Mouse (Mus musculus) granulocyte monocyte progenitor cell, adult 5-6 weeks (primary cell): Measurements from ENCODE around the gene Adamtsl1. TPM values are rescaled to one million over a fixed set of nuclear protein-coding genes. Genes with fewer than 3 reads are reported as not detected.

Experiments
- ATAC-seq: replicated peaks from 2 replicates; pipeline ENCODE4 v1.8.0; 2016; ENCODE audit warnings: mild to moderate bottlenecking, moderate TSS enrichment, inconsistent platforms; ENCODE audit not compliant: poor library complexity, severe bottlenecking
- total RNA-seq, 2 experiments: library from RNA; stranded (forward) in 1 of 2; stranded (reverse) in 1 of 2; fragments of 200-712, 200-1000 nt in 1 of 2; fragments of >200 nt in 1 of 2; fragmentation: Nextera tagmentation in 1 of 2; gene quantifications; 2 replicates each; pipeline ENCODE4 v1.2.3; 2014 to 2017

The Adamtsl1 gene
- total RNA-seq, 2 experiments from 2014 or later, result not detected

DNA sequence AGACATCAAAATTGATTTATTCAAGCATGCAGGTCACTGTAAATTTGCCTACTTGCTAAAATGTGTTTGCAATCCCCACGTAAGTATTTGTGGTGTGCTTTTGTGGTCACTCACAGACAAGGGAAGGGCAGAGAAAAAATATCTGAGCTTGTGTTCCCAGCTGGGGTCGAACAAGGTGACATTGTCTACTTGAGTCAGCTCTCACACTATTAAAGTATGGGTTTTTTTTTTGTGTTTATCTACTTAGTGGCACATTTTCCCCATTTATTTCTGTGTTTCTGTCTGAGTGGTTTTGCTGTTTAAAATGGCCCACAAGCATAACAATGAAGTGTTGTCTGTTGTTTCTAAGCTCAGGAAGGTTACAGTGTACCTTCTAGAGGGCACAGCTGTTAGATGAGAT, 612.7 kb downstream of the Adamtsl1 start:
- ATAC-seq, result no peak

DNA sequence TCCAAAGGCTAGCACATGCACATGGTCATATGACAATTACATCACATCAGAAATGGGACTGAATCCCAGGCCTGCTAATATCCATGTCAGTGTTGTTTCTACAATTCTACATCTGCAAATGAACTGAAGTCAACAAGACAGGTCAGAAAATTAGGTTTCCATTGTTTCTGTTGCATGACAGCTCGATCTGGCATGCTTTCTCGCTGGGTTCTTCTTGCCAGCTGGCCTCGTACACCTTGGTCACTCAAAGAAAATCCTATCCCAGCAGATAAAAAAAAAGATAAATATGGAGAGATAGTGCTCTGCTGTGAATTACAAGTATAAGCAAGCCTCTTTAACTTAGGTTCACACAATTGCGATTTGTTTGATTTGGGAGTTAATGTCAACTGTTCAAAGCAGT, 644.6 kb downstream of the Adamtsl1 start:
- no peak for ATAC-seq

- no peak for ATAC-seq
Observed at GRCm38 (mm10) chr4:86159362-86159761, 645.4 kb downstream of the Adamtsl1 start.

DNA sequence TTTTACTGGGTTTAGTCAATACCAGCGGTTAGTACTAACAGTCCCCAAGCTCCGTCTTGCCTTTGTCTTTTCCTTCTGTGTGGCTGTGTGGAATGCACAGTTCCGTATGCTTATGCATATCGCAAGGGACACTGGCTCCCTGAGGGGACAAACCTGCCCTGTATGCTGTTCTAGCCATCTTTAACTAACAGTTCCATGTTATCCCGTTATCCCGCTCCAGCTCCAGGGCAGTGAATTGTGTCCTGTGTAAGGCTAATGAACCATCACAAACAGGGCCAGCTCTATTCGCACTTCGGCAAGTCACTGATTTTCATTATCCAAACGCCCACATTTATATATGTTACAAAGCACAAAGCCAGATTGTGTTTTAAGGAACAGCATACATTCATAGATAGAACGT, 656.8 kb downstream of the Adamtsl1 start:
- ATAC-seq, result no peak

- ATAC-seq, result no peak
Observed at GRCm38 (mm10) chr4:86171461-86171860, 657.5 kb downstream of the Adamtsl1 start.

GRCm38 (mm10) chr4:86177471-86177870, 663.5 kb downstream of the Adamtsl1 start:
- ATAC-seq, result no peak

GRCm38 (mm10) chr4:86178116-86178515, 664.1 kb downstream of the Adamtsl1 start:
- ATAC-seq, result no peak

DNA sequence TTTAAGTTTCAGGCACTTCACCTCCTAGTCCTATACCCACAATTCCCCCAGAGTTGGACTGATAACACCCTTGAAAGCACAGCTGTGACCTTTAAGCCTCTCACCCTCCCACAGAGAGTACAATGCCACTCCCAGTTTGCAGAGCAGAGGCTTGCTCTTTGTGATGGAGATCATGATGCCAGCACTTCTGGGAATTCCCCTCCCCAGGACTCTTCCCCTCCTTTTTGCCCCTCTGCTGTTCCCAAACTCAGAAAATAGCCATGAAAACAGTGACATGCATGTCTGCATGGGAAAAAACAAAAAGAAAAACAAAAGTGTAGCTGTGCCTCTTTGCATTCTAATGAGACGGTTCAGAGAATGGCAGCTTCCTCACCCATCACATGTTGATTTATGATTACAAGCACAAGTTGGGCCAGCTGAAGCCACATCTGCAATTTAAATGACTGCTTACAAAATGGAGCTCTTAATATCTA, 669.8 kb downstream of the Adamtsl1 start:
- no peak for ATAC-seq

- no peak for ATAC-seq
Observed at GRCm38 (mm10) chr4:86189853-86190252, 675.9 kb downstream of the Adamtsl1 start.

GRCm38 (mm10) chr4:86191195-86191594, 677.2 kb downstream of the Adamtsl1 start:
- no peak for ATAC-seq

- no peak for ATAC-seq
Observed at GRCm38 (mm10) chr4:86201766-86202165, 687.8 kb downstream of the Adamtsl1 start.

DNA sequence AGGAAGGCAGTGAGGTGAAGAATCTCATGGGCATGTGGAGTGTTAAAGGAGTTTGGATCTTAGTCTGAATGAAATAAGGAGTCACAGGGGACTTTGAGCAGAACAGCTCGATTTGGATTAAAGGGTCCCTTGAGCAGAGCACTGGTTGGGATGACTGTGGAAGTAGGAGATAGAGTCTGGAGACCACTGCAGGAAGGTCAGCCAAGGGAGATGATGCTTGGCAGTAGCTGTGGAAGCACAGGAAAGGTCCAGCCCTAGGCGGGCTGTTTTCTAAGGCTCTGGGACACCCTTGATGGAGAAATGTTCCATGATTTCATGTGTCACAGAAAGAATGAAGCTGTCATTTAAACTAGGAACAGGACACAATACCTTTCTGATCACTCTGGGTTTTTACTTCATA, 689.3 kb downstream of the Adamtsl1 start:
- no peak for ATAC-seq

DNA sequence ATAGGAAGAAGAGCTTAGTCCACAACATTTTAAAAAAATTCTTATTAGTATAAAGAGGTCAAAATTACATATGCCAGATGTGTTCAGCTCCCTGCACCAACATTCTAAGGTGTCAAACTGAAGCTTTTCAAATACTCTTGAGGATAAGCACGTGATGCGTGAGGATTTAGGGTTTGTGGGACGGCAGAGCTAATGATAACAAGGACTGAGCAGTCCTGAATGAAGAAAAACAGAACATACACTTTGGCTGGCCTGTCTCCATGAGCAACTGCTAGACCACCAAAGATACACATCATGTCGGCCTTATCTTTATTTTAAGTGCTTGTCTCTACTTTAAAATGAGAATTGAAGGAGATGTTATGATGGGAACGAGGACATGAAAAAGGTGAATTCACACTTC, 710.9 kb downstream of the Adamtsl1 start:
- ATAC-seq, result no peak

- ATAC-seq, result no peak
Observed at GRCm38 (mm10) chr4:86227096-86227495, 713.1 kb downstream of the Adamtsl1 start.

DNA sequence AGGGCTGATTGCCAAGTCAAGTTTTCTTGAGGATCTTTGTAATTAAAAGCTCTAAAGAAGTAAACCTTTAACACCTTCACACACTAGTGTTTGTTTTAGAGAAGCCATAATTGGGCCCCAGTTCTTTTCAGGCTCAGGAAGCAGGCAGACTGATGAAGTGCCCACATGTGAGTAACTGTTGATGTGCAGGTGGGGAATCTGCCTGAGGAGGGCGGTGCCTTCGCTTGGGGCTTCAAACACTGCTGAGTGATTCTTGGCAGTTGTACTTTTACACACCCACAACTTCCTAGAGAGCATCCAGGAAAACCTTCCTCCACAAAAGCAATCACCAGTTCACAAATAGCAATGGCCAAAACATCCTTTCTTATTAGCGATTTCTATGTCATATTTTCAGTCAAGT, 719.2 kb downstream of the Adamtsl1 start:
- ATAC-seq, result no peak

DNA sequence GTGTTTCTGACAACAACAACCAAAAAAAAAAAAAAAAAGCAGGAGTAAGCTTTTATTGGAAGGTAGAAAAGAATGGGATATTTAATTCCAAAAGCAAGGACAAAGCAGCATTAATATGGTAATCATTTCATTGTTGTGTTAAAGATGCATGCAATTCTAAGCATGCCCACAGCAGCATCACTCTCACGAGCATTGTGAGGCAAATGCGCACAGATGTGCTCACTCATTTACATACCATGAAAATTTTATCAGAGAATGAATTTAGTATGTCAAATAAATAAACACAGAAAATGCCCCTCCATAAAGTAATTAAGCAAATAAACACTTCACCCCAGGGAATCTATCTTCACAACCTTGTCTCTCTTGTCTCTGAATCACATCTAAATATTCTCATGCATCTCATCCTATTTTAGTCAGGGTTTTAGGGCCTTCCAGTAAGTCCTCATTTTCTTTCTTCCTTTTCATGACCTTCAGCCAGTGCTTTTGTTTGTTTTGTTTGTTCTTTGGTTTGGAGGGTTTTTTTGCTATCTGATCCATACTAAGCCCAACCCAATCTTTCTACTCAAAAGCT, 728.0 kb downstream of the Adamtsl1 start:
- no peak for ATAC-seq

DNA sequence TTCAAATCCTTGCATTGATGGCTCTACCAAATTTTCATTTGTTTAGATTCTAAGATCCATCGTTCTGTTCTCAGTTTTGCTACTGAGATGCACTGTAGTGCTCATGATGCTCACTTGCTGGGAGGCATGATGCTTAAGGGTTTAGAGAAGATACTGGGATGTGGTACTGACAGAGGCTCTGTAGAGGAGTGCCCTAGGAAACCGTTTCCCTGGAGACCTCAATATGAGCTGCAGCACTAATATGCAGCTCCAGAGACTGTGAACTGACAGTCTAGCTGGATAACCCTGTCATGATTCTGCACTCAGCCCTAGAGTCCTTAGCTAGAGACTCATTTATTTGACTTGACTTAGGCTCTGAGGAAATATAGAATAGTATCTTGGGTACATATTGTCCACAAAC, 756.1 kb downstream of the Adamtsl1 start:
- no peak for ATAC-seq

DNA sequence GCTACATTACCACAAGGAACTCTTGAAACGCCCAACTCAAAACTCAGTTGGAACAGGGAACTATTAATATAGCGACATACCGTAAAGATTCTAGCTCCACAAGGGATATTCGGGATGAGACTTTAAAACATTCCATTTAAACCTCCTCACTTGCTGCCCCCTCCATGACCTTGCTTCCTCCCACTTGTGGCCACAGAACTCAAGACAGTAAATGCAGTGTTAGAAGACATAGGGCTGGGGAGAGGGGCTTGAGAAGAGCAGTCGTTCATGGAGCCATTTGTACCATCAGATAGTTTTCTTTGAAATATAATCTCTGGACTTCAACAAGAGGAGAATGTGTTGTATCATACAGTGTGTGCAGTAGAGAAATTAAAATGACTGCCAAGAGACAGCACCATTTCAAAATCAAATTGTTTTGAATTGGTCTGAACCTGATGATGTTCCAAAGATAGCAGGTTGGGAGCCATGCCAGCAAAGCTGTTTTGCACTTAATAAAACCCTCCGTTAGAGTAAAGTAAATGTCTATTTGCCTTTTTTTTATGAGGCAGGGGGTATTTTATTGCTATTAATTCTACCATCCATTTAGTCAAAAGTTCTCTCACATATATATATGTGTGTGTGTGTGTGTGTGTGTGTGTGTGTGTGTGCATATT, 759.9 kb downstream of the Adamtsl1 start:
- no peak for ATAC-seq

- no peak for ATAC-seq
Observed at GRCm38 (mm10) chr4:86274663-86275062, 760.7 kb downstream of the Adamtsl1 start.

- no peak for ATAC-seq
Observed at GRCm38 (mm10) chr4:86276021-86276813, 762.2 kb downstream of the Adamtsl1 start.

DNA sequence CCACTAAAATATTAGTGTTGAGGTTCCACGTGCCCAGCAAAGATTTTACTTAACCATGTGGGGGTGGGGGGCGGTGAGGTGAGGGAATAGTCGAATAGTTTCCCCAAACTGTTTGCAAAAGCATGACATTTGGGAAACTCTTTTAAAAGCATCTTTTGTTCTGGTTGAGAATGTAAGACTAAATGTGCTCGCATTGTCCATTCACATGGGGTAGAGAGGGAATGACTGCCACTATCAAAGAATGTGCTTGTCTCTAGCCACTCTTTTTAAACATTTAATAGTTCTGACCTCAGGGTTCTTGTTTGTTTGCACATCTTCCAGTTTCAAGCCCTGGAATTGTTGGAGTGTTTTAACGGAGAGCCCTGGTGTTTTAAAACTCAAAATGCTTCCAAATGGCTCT, 764.6 kb downstream of the Adamtsl1 start:
- ATAC-seq, result no peak
